Mouse (Mus musculus): ENCODE results near the gene Tmem160. TPM values are rescaled to one million over a fixed set of nuclear protein-coding genes. Genes with fewer than 3 reads are reported as not detected.

The Tmem160 gene
- total RNA-seq (2023): 35.0 TPM

GRCm38 (mm10) chr7:16452587-16453073 lies at the start of gene Tmem160:
Gene Tmem160 (plus strand): TSS chr7:16452779.

GRCm38 (mm10) chr7:16477628-16478027 lies 25.0 kb downstream of the Tmem160 start, which contains the start of gene Npas1:
Gene Npas1 (minus strand): TSS chr7:16477728.

Other genes starting within 250 kb of the Tmem160 start
- 20.5 TPM for gene Dhx34, start 230.7 kb upstream of the Tmem160 start, total RNA-seq (2023)
- gene C5ar2, start 208.6 kb upstream of the Tmem160 start, total RNA-seq (2023): 0.21 TPM
- gene C5ar1, start 193.2 kb upstream of the Tmem160 start, total RNA-seq (2023): 1.1 TPM
- 40.5 TPM for gene Inafm1, start 179.2 kb upstream of the Tmem160 start, total RNA-seq (2023)
- gene Ccdc9, start 166.0 kb upstream of the Tmem160 start, total RNA-seq (2023): 373 TPM
- gene Bbc3, start 144.4 kb upstream of the Tmem160 start, total RNA-seq (2023): 93.4 TPM
- gene Sae1, start 65.0 kb upstream of the Tmem160 start, total RNA-seq (2023): 59.0 TPM
- gene Zc3h4, start 51.9 kb upstream of the Tmem160 start, total RNA-seq (2023): 87.5 TPM
- gene Npas1, start 24.9 kb downstream of the Tmem160 start, total RNA-seq (2023): not detected
- gene Arhgap35, start 162.2 kb downstream of the Tmem160 start, total RNA-seq (2023): 21.1 TPM
- not detected for gene Ceacam15, start 222.9 kb downstream of the Tmem160 start, total RNA-seq (2023)